ENCODE assay signal across 14 mouse cellular contexts in the genomic region with DNA sequence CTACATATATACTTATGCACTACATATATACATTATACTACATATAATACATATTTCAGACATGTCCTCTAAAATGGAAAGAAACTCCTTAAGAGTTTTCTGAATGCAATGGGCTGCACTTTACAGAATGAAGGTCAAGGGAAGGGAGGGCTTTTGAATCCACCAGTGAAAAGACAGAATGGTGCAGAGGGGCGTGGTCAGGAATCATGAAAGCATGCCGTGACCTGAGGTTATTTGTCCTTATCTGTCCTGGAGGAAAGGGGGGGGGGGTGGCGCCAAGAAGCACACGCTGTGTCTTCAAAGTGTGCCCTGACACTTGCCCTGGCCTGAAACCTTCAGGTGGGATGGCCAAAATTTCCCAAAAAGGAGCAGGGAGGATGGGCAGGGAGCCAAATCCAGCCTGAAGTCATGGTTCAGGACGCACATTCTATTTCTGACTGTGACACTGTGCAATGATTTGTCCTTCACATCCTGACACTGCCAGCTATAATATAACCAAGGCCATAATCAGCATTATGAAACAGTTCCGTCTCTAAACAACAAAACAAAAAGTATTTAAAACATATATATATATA. TPM values are rescaled to one million over a fixed set of nuclear protein-coding genes. Genes with fewer than 3 reads are reported as not detected.
DNase-seq lines count a peak whose midpoint lies in the region; ATAC-seq and TF ChIP-seq lines count a peak whose summit lies in the region.
"Had no signal": no experiment of that assay in that cellular context is flagged by ENCODE, and none has a peak within 500 bp of the region (broad histone marks: within the 10 kb centered on the region; RNA-seq: fewer than 3 reads in every experiment).

No protein-coding gene starts in this region.

- H3K4me2 ChIP-seq in heart, embryonic 13.5 days: peak overlapping the region; percentile 49
- no peak overlapping the region for H3K4me2 ChIP-seq in stomach, postnatal 0 days (replicated peaks; ENCODE audit: low read depth)
- no peak overlapping the region for H3K4me2 ChIP-seq in hindbrain, postnatal 0 days (ENCODE audit: low read depth, low read length)
- H3K4me2 ChIP-seq: embryonic facial prominence, embryonic 12.5 days; hindbrain, embryonic 15.5 days; midbrain, embryonic 15.5 days had no signal

- 0 out of 2 replicates have a peak, but pooled peaks have one; percentile 12 for ATAC-seq in heart, embryonic 13.5 days (ENCODE audit: extremely low read depth, insufficient number of reproducible peaks, low FRiP score, low TSS enrichment)
- ATAC-seq in stomach, postnatal 0 days (ENCODE audit: low FRiP score, low TSS enrichment): no peak
- no peak for ATAC-seq in hindbrain, postnatal 0 days
- ATAC-seq: midbrain, embryonic 15.5 days had no signal

- TF ChIP-seq CTCF in stomach, postnatal 0 days (IDR thresholded peaks at IDR 0.05; ENCODE audit: low read depth): no peak
- no peak for TF ChIP-seq CTCF in hindbrain, postnatal 0 days (IDR thresholded peaks at IDR 0.05; ENCODE audit: low read depth)

- 20% methylated on average over 6 of the region's 6 CpGs for WGBS in heart, embryonic 13.5 days
- WGBS in stomach, postnatal 0 days: 43% methylated on average over 5 of the region's 6 CpGs
- 66% methylated on average over 6 of the region's 6 CpGs for WGBS in hindbrain, postnatal 0 days

- H3K4me3 ChIP-seq in heart, embryonic 13.5 days: no peak overlapping the region; the same call in 1 of the 2 replicates
- no peak overlapping the region for H3K4me3 ChIP-seq in stomach, postnatal 0 days (ENCODE audit: low read depth, low read length)
- no peak overlapping the region for H3K4me3 ChIP-seq in hindbrain, postnatal 0 days (ENCODE audit: low read length)
- H3K4me3 ChIP-seq: embryonic facial prominence, embryonic 12.5 days; forebrain, embryonic 10.5 days; hindbrain, embryonic 15.5 days; midbrain, embryonic 15.5 days had no signal

- no peak for TF ChIP-seq EP300 in stomach, postnatal 0 days (optimal IDR thresholded peaks at IDR 0.05)

- peak overlapping the region; percentile 19; the same call in 1 of the 2 replicates for H3K9ac ChIP-seq in heart, embryonic 13.5 days
- H3K9ac ChIP-seq in stomach, postnatal 0 days (ENCODE audit: low read length): no peak overlapping the region
- H3K9ac ChIP-seq in hindbrain, postnatal 0 days (replicated peaks; ENCODE audit: low read length): no peak overlapping the region
- H3K9ac ChIP-seq: embryonic facial prominence, embryonic 12.5 days; hindbrain, embryonic 15.5 days; midbrain, embryonic 15.5 days had no signal

- peaks cover 25% of the 10 kb centered on the region for H3K36me3 ChIP-seq in heart, embryonic 13.5 days
- H3K36me3 ChIP-seq in stomach, postnatal 0 days (ENCODE audit: control insufficient read depth, insufficient read depth, low read length): no peaks in the 10 kb centered on the region
- H3K36me3 ChIP-seq in hindbrain, postnatal 0 days (ENCODE audit: insufficient read depth, low read length): no peaks in the 10 kb centered on the region
- H3K36me3 ChIP-seq: embryonic facial prominence, embryonic 12.5 days; forebrain, embryonic 10.5 days; hindbrain, embryonic 15.5 days; midbrain, embryonic 15.5 days had no signal

- H3K27ac ChIP-seq in heart, embryonic 13.5 days (replicated peaks): peak overlapping the region; percentile 83
- no peak overlapping the region for H3K27ac ChIP-seq in stomach, postnatal 0 days (replicated peaks)
- H3K27ac ChIP-seq in hindbrain, postnatal 0 days: no peak overlapping the region
- H3K27ac ChIP-seq: embryonic facial prominence, embryonic 12.5 days; forebrain, embryonic 10.5 days; hindbrain, embryonic 15.5 days; midbrain, embryonic 15.5 days had no signal

- no peaks in the 10 kb centered on the region for H3K27me3 ChIP-seq in heart, embryonic 13.5 days (replicated peaks)
- H3K27me3 ChIP-seq in stomach, postnatal 0 days (ENCODE audit: control insufficient read depth, insufficient read depth, low read length): no peaks in the 10 kb centered on the region
- H3K27me3 ChIP-seq in hindbrain, postnatal 0 days (ENCODE audit: insufficient read depth, low read length): no peaks in the 10 kb centered on the region
- H3K27me3 ChIP-seq: embryonic facial prominence, embryonic 12.5 days; hindbrain, embryonic 15.5 days; midbrain, embryonic 15.5 days had no signal

- H3K9me3 ChIP-seq in heart, embryonic 13.5 days: no peaks in the 10 kb centered on the region
- no peaks in the 10 kb centered on the region for H3K9me3 ChIP-seq in stomach, postnatal 0 days (ENCODE audit: control insufficient read depth, low read length)
- H3K9me3 ChIP-seq in hindbrain, postnatal 0 days (ENCODE audit: low read length): no peaks in the 10 kb centered on the region
- H3K9me3 ChIP-seq: embryonic facial prominence, embryonic 12.5 days; forebrain, embryonic 10.5 days; hindbrain, embryonic 15.5 days; midbrain, embryonic 15.5 days had no signal

- DNase-seq in cerebellum, postnatal 10 days: peak; percentile 9 to 15
- no peak for DNase-seq in cerebellum, postnatal 4 days (ENCODE audit: low spot score in 2 of 2)
- DNase-seq in adrenal gland, postnatal 36 days: peak; percentile 38 to 59
- peak; percentile 22 for DNase-seq in stomach, postnatal 0 days (ENCODE audit: low spot score)
- DNase-seq in hindbrain, postnatal 0 days (ENCODE audit: low spot score): no peak
- no peak for DNase-seq in lung, postnatal 10 days
- DNase-seq in cerebellum, adult 18-20 months: no peak
- DNase-seq: liver; spleen, adult 18-20 months had no signal

- H3K4me1 ChIP-seq in heart, embryonic 13.5 days: peaks cover 81% of the 10 kb centered on the region
- no peaks in the 10 kb centered on the region for H3K4me1 ChIP-seq in stomach, postnatal 0 days (replicated peaks; ENCODE audit: control insufficient read depth, insufficient read depth)
- H3K4me1 ChIP-seq in hindbrain, postnatal 0 days (ENCODE audit: insufficient read depth, low read length): no peaks in the 10 kb centered on the region
- H3K4me1 ChIP-seq: embryonic facial prominence, embryonic 12.5 days; forebrain, embryonic 10.5 days; hindbrain, embryonic 15.5 days; midbrain, embryonic 15.5 days had no signal

RNA-seq across cellular contexts. Expression of gene Actn2, which starts 23.3 kb away (rescaled TPM):
- under 1 TPM; 0.10 to 0.59 TPM for total RNA-seq in adrenal gland, postnatal 36 days (2021)
- 1,324 and 1,364 TPM in 2 replicates for polyA plus RNA-seq in heart, embryonic 13.5 days (2015; fragmentation: Nextera tagmentation; extraction: Ambion mirVana)
- 2.3 and 2.8 TPM in 2 replicates for polyA plus RNA-seq in stomach, postnatal 0 days (2015; fragmentation: Nextera tagmentation; extraction: Ambion mirVana)
- total RNA-seq in hindbrain, postnatal 0 days (2014; rRNA removed): 2.8 and 6.5 TPM in 2 replicates
- polyA plus RNA-seq in hindbrain, postnatal 0 days (2015; fragmentation: Nextera tagmentation; extraction: Ambion mirVana): 2.8 and 4.9 TPM in 2 replicates

RNA-seq across cellular contexts. Expression of gene Mtr, which starts 59.4 kb away (rescaled TPM):
- 10 to 100 TPM; 20.0 to 20.3 TPM for total RNA-seq in adrenal gland, postnatal 36 days (2021)
- 11.4 and 11.5 TPM in 2 replicates for polyA plus RNA-seq in heart, embryonic 13.5 days (2015; fragmentation: Nextera tagmentation; extraction: Ambion mirVana)
- polyA plus RNA-seq in stomach, postnatal 0 days (2015; fragmentation: Nextera tagmentation; extraction: Ambion mirVana): 2.2 and 2.9 TPM in 2 replicates
- total RNA-seq in hindbrain, postnatal 0 days (2014; rRNA removed): 5.0 and 7.8 TPM in 2 replicates
- 2.4 and 3.0 TPM in 2 replicates for polyA plus RNA-seq in hindbrain, postnatal 0 days (2015; fragmentation: Nextera tagmentation; extraction: Ambion mirVana)

Comparison
In these comparisons a context has a peak if more than half of its experiments do, and no peak if none do; other contexts are left out.
1. DNase-seq: peak in cerebellum, postnatal 10 days (2 of 2), adrenal gland, postnatal 36 days (2 of 2) and stomach, postnatal 0 days (single experiment); none in cerebellum, postnatal 4 days (0 of 2), hindbrain, postnatal 0 days (single experiment), lung, postnatal 10 days (single experiment) and cerebellum, adult 18-20 months (0 of 2).
2. RNA of gene Actn2, which starts 23.3 kb away (polyA plus RNA-seq): 1,324 to 1,364 TPM in heart, embryonic 13.5 days; 2.8 to 4.9 TPM in hindbrain, postnatal 0 days and 2.3 to 2.8 TPM in stomach, postnatal 0 days; every median in the first group is over 100 times any median in the second.